Mouse (Mus musculus): ENCODE results near the gene Lekr1. TPM values are rescaled to one million over a fixed set of nuclear protein-coding genes. Genes with fewer than 3 reads are reported as not detected.

Lekr1 gene
- total RNA-seq, 2 experiments from 2014 or later, result 0.84 to 1.1 TPM

GRCm38 (mm10) chr3:65873093-65873830, 207.2 kb downstream of the Lekr1 start:
- no peak for DNase-seq

Small RNAs within 50 kb of the gene (microRNA-seq; reads per million reads assigned to microRNA genes)
- gene Mir8120, result 0.64 to 0.75 reads per million in 2 experiments

Other genes starting within 250 kb of the Lekr1 start
- 10 to 100 TPM; 11.2 to 11.9 TPM for gene Tiparp, start 137.8 kb upstream of the Lekr1 start, total RNA-seq (2021)